Mouse (Mus musculus) 3T3-L1 (cell line): Measurements from ENCODE around the gene Mdga2.

Experiments
- DNase-seq: peaks from one replicate; pipeline ENCODE4 v3.0.0-alpha.2; 2015; ENCODE audit warnings: low read depth, low spot score

Gene Mdga2

DNA sequence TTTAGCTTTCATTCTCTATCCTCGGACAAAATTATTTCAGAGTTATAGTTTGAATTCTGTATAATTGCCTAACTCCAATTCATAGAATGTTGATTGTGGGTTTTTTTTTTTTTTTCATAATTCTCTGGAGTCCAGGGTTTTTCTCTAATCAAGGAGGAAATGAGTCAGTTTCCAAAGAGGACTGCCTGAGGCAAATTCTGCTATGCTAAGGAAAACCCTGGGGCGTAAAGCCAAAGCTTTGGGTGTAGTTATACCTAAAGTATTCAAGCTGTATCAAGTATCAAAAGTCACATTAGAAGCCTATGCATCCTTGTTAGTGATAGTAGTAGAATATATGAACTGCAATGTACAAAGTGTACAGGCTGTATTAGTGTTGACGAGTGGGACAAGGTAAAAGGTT, 519.6 kb downstream of the Mdga2 start:
- DNase-seq, result peak; percentile 95

DNA sequence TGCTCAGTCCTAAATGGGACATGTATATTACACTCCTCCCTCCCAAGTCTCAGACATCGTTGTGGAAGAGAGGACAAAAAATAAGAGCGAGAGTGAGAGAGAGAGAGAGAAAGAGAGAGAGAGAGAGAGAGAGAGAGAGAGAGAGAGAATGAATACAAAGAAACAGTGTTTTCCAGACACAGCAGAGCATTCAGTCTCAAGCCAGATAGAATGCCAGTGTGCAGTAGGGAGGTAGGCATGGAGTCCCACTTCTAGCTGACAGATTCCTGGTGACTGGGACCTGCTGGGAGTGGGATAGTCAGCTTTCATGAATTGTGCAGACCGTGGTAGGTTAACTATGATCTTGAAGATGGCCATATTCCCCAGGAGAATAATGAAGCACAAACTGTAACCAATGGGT, 542.8 kb downstream of the Mdga2 start:
- no peak for DNase-seq

DNA sequence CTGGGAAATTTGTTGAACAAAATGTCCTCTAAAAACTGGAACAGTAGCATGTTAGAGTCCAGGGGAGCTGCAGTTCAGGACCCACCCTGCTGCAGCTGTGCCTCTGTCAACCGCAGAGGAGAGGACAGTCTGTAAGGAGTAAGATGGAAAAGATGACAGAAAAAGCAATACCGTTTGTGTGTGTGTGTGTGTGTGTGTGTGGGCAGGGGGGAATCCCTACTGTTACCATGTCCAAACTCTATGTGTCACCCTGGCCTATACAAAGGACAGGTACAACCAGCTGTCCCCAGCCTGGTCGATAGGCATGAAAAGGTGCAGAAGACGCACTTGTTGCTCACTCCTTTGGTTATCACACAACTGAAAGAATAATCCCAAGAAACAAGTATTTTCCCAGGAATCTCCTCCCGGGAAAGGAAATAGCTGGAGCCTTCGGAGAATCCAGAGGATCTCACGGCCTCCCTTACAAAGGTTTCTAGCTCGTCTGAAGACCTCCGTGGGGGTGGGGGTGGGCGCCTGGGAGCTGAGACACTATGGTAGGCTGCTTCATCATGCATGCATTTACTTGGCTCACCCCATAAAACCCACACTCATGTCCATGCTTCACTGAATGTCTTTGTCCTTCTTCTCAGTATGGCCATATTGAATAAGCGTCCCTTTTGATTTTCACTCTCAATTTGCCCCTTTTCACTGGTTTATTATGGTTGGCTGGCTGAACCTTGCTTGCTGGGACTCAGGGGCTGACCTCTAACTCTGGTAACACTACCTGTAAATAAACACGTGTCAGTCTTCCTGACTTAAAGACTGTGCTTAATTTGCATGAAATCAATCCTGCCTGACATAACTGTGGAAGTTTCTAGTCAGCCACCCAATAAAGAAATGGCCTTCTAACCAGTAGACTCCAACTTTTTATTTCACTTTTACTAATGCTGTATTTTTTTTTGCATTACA, 573.5 kb downstream of the Mdga2 start:
- no peak for DNase-seq

DNA sequence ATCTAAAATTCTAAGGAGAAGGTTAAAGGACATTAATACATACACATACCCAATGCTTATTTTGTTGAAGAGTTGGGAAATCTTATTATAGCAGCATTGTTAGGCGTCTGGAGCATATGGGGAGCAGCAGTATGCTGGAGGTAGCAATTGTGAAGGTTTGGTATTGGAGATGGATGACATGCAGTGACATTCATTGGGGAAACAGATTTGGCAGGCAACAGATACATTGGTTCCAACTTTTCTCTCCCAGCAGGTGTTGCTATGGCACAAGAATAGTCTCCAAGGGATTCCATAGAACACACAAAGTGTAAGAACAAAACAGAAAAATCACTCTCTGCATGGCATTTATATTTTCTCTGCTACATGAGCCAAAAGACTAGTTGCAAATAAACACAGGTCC, 581.9 kb downstream of the Mdga2 start:
- no peak for DNase-seq

DNA sequence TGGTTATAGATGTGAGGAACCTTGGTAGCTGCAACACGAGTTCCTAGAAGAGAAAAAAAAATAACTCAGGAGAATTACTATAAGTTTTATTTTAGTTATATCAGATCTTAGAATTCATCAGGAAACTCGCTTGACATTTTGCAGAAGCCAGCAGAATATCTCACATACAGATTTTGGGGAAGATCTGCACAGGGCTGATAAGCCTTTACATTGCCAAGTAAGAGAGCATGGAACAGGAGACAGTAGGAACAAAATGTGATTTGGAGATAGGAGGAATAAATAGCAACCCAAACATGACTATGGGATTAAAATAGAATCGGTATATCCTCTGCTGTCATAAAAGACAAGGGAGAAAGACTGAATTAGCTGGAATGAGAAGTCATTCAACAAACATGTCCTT, 602.4 kb downstream of the Mdga2 start:
- no peak for DNase-seq

DNA sequence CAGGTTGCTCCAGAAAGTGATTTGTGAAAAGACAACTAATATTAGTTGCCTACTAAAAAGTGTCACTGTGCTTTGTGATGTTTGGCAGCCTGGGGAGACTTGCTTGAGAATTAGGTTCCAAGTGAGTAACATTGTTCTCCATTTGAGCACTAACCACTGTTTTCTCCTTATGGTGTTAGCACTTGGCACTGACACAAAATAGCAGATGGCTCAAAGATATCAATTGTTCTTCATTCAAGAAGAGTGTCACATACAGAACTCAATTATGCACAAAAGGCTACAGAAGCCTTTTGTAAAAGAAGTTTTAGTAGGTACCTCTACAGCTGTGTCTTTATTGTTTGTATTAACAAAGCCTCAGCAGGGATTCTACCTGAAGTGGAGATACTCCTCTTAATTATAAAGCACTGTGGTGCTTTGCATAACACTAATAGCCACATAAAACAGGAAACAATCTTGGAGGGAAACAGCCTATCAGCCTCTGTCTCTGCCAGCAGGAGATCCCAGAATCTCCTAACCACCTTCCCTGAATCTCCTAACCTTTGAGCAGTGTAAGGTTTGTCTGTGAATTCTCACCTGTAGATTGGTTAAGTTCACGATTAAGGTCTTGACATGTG, 630.6 kb downstream of the Mdga2 start:
- DNase-seq, result no peak

DNA sequence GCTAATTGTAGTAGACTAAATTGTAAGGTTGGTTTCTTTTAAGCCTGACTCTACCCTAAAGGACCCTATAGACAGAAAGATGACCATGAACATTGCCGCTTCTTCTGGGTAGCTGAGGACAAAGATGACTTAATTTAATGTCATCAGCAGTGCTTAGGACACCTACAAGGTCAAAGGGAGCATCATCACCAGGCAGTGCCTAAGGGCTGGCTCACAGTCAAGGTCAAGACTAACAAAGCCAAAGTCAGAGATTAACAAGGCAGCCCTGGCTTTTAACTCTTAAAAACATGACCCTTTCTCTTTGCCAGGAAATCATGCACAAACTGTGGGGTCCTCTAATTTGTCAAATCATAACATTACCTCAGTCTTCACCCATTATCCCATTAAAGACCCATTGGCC, 657.0 kb downstream of the Mdga2 start:
- DNase-seq, result no peak

DNA sequence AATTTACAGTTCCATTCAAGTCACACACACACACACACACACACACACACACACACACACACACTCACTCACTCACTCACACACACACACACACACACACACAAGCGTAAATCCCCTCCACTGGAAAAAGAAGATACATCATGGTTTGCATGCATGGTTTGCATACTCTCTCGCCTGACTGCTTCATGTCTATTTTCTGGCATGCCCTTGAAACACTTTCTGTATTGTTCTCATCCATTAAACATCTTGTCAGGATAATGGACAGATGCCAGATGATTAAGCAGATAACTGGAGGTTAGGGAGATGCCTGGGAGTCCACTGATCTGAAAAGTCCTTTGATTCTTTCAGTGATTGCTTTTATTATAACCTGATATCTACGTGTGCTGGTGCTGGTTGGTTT, 665.5 kb downstream of the Mdga2 start:
- peak; percentile 46 for DNase-seq

DNA sequence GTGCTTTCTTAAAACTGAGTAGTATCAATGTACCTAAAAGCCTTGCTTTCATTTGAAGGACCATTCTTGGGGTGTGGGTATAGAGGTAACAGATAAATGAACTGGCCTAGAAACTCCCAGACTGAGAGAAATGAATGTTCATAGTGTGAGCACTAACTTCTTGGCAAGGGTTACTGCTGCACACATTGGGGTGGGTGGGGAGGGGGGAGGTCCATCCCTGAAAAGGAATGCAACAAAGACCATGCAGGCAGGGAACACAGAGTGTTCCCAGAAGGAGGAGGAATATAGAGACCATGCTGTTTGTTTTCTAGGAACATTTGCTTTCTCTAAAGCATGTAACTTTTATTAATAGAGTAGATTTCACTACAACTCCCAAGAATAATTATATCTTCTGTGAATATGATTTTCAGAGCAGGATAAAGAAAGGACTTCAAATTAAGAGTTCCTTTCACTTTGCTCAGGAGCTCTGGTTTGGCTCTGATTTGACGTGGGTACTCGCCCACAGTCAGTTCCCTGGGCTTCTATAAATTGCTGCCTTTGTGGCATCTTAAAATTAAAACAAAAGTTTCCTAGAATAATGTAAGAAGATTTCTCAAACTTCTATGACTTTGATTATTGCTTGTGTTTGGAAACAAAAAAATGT, 666.0 kb downstream of the Mdga2 start:
- DNase-seq, result no peak

DNA sequence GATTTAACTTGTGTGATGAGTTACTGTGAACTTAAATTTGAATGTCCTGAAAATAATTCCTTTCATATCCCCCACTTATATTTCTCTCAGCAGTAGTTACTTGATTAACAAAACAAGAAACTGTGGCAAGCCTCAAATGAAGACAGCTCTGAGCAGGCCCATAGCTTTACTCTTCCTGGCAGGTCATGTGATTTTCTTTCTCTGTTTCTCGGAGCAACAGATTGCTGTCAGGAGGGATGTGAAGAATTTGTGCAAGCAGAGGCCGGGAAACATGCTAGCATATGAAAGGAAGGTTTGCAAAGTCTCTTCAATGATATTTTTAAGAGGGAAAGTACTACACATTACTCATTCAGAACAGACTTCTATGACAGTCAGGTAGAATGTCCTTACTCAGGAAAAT, 697.4 kb downstream of the Mdga2 start:
- DNase-seq, result no peak

DNA sequence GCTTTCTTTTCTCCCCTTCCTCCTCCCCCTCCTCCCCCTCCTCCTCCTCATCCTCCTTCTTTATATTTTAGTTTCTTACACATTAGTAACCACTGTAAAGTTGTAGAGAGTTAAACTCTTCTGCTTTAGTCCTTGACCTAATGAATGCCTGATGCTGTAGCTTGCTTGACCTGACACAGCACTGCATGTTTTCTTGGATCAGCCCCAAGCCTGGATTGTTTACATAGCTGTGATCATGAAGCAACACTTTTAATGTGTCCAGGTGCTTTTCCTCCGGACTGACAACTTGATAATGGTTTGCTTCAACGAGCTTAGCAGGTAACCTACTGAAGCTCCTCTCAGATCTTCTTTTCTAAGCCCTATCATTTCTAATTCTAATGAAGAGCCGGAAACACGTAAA, 723.1 kb downstream of the Mdga2 start:
- DNase-seq, result peak; percentile 6

DNA sequence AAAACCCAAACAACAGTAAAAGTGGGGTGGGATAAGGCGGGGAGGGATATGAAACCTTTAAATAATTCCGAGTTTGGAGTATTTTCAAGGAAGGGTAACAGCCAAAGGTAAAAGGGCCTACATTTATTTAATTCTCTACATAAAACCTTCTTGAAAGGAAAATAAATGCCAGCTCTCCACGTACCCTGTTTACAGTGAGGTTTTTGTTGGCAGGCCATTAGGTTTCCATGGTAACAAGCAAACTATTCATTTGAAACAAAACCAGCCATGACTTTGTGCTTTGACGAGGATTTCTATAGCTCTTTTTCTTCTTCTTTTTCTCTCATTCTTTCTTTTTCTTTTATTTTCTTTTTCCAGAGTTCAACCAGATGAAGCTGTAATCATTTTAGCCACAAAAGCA, 751.5 kb downstream of the Mdga2 start:
- peak; percentile 51 for DNase-seq

DNA sequence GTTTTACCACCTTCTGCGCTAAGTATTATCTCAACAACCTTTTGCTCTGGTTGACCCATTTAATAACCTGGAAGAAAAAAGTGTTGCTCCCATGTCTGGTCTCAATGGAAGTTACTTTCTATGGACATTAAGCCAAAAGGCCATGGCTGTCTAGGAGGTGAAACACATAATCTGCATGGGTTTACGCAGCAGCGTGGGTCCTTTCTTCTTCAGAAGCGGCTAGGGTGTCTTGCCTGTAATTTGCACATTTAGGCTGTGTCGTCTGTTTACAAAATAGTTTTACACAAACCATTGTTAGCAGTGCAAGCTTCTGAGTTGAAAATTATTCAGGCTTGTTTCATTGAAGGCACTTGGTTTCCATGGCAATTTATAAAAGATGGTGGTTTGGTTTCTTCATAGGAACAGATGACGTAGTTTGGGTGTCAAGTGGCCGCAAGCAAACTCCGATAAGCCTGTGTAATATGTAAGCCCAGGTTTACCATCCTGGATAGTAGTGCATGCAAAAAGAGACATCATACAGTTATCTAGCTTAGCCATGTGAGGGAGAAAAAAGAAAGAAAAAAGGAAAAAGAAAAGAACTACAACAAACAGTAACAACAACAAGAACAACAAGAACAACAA, 752.0 kb downstream of the Mdga2 start:
- no peak for DNase-seq

DNA sequence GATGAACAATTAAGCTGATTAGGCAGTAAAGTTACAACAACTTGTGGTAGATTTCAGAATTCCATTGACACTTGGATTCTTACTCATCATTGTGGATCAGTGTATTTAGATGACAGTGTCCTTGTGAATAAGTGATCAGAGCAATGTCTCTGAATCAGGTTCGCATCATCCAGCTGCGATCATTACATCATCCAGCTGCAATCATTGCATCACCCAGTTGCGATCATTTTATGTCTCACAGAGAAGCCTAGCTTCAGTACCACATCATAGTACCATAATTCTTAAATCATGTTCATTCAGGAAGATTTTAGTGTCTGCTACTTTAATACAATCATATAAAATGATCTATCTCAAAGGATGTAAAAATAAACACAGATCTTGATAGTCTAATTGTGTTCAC, 756.8 kb downstream of the Mdga2 start:
- no peak for DNase-seq

DNA sequence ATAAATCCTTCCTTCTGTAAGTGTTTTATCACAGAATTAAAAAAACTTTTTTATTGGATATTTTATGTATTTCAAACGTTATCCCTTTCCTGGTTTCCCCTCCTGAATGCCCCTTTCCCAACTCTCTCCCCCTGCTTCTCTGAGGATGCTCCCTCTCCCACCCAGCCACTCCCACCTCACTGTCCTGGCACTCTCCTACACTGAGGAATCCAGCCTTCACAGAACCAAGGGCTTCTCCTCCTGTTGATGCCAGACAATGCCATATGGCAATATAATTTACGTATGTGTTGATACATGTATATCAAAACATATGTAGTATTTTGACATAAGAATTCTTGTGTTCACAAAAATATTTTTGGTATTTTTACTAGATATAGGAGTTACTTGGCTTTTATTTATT, 779.0 kb downstream of the Mdga2 start:
- DNase-seq, result no peak
